Mouse (Mus musculus) heart, embryonic 16.5 days (tissue): Measurements from ENCODE around the gene Dydc2. TPM values are rescaled to one million over a fixed set of nuclear protein-coding genes. Genes with fewer than 3 reads are reported as not detected.

ENCODE experiments used
- ATAC-seq: fragments of 200-750 bp; cut with Nextera tagmentation; replicated peaks from 2 replicates; pipeline ENCODE4 v1.8.0; 2017; ENCODE audit warnings: moderate number of reproducible peaks; ENCODE audit not compliant: insufficient read depth, low FRiP score; ENCODE audit errors: extremely low read depth
- H3K27ac ChIP-seq: fragments of 300-500 bp; sonication (generic); 2 replicates; pipeline ENCODE4 v1.5.1; 2014; ENCODE audit warnings: mild to moderate bottlenecking, low read length, control low read depth, moderate library complexity
- H3K27me3 ChIP-seq: fragments of 300-500 bp; sonication (generic); 2 replicates; pipeline ENCODE4 v1.6.1; 2014; ENCODE audit warnings: low read length, mixed read lengths; ENCODE audit not compliant: control insufficient read depth, insufficient read depth
- H3K36me3 ChIP-seq: fragments of 300-500 bp; sonication (generic); 2 replicates; pipeline ENCODE4 v1.6.1; 2014; ENCODE audit not compliant: control insufficient read depth, insufficient read depth
- H3K4me1 ChIP-seq: fragments of 300-500 bp; sonication (generic); 2 replicates; pipeline ENCODE4 v1.6.1; 2014; ENCODE audit warnings: low read length, mixed read lengths; ENCODE audit not compliant: control insufficient read depth, insufficient read depth
- H3K4me2 ChIP-seq: fragments of 300-500 bp; sonication (generic); 2 replicates; pipeline ENCODE4 v1.6.1; 2014; ENCODE audit warnings: low read depth, mild to moderate bottlenecking, control low read depth, low read length
- H3K4me3 ChIP-seq: fragments of 300-500 bp; sonication (generic); 2 replicates; pipeline ENCODE4 v1.5.1; 2014; ENCODE audit warnings: mild to moderate bottlenecking, control low read depth, low read length
- H3K9ac ChIP-seq: fragments of 300-500 bp; sonication (generic); 2 replicates; pipeline ENCODE4 v1.6.1; 2014; ENCODE audit warnings: low read length, control low read depth
- H3K9me3 ChIP-seq: fragments of 300-500 bp; sonication (generic); replicated peaks from 2 replicates; pipeline ENCODE4 v1.6.1; 2016; ENCODE audit warnings: low read length; ENCODE audit not compliant: control insufficient read depth
- WGBS: fragments of 180-500 bp; shearing (Covaris S2); extraction: QIAGEN DNeasy Blood & Tissue Kit; methylation state at CpG from one replicate; pipeline ENCODE4 v1.1.7; 2014; 5-methylcytosine and 5-hydroxymethylcytosine counted together
- polyA plus RNA-seq: library from polyadenylated mRNA; unstranded; fragments of >200 nt; fragmentation: Nextera tagmentation; extraction: Ambion mirVana; gene quantifications from 2 replicates; pipeline ENCODE4 v1.2.1, GENCODE M21; 2015

Gene Dydc2
- polyA plus RNA-seq, 1 experiment from 2014 or later = 0.17 TPM

DNA sequence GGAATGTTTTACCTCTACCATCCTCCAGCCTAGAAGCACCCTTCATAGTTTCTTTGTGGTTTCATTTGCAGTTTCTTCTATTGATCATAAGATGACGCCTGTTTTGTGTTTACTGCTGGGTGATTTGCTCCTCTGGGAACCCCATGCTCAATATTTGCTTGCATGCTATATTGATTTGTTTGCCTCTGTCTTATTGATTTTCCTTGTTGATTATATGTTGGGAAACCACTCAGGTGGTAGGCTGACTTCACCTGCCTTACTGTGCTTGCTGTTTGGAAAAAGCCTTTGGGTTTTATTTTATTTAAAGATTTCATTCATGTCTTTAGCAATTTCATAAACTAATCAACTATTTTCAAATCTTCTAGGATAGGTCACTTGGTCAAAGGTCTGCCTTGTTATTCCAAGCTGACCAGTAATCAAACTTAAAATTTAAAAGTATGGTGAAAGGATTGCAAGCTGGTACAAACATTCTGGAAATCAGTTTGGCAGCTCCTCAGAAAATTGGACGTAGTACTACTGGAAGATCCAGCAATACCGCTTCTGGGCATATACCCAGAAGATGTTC is 27.4 kb upstream of the Dydc2 start:
- Histone ChIP-seq H3K9ac (no peak overlapping the region), H3K36me3 (no peaks in the 10 kb centered on the region), H3K27ac (no peak overlapping the region), H3K4me1 (no peaks in the 10 kb centered on the region), H3K4me2 (no peak overlapping the region), H3K9me3 (no peaks in the 10 kb centered on the region), H3K4me3 (no peak overlapping the region), H3K27me3 (no peaks in the 10 kb centered on the region)
- ATAC-seq = no peak
- WGBS = 92% methylated on average over 3 of the region's 3 CpGs

DNA sequence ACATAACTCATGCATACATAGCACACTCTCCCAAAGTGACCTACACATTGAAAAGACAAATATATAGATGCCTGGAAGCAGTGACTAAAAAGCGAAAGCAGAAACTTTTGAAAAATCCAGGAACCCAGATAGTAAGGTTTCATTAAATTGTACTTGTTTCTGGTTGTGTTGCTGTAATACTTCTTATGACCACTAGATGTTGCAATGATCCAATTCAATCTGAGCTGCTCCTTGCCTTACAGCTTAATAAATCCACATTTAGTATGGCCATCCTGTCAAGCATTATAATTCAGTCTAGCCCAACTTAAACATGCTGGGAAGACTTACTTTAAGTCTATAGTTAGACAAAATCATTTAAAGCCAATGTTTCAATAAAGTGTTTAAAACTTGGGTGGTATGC is 25.1 kb upstream of the Dydc2 start:
- Histone ChIP-seq H3K36me3 (no peaks in the 10 kb centered on the region), H3K9ac (no peak overlapping the region), H3K4me2 (no peak overlapping the region), H3K27ac (no peak overlapping the region), H3K9me3 (no peaks in the 10 kb centered on the region), H3K4me1 (no peaks in the 10 kb centered on the region), H3K27me3 (no peaks in the 10 kb centered on the region), H3K4me3 (no peak overlapping the region)
- 35% methylated on average over 1 of the region's 1 CpGs for WGBS
- ATAC-seq = no peak

- H3K27ac ChIP-seq = no peak overlapping the region
- no peak overlapping the region for H3K9ac ChIP-seq
- H3K4me3 ChIP-seq = no peak overlapping the region
- no peaks in the 10 kb centered on the region for H3K4me1 ChIP-seq
- H3K27me3 ChIP-seq = no peaks in the 10 kb centered on the region; the same call in 1 of the 2 replicates
- H3K36me3 ChIP-seq = no peaks in the 10 kb centered on the region
- no peaks in the 10 kb centered on the region for H3K9me3 ChIP-seq
- ATAC-seq = no peak
- WGBS = 37% methylated on average over 8 of the region's 8 CpGs
- no peak overlapping the region for H3K4me2 ChIP-seq
These were observed 21.8 kb upstream of the Dydc2 start for GRCm38 (mm10) chr14:41090777-41091176.

DNA sequence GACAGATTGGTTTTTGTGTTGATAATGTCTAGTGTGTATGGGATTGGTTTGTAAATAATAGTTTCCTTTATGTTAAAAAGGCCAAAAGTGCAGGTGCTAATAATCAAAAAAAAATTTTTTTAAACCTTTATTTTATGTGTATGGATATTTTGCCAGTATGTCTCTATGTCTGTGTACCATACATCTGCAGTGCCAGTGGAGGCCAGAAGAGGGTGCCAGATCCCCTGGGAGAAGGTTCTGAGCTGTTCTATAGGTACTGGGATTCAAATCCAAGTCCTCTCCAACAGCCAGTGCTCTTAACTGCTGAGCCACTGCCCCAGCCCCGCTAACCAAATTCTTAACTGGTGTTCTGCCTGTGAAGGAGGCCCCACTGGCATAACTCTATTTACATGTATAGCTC is 18.5 kb upstream of the Dydc2 start:
- Histone ChIP-seq H3K4me3 (no peak overlapping the region), H3K4me1 (no peaks in the 10 kb centered on the region), H3K36me3 (no peaks in the 10 kb centered on the region), H3K9ac (no peak overlapping the region), H3K27me3 (no peaks in the 10 kb centered on the region; the same call in 1 of the 2 replicates), H3K9me3 (no peaks in the 10 kb centered on the region), H3K4me2 (no peak overlapping the region), H3K27ac (no peak overlapping the region)
- no peak for ATAC-seq
- 92% methylated on average over 1 of the region's 1 CpGs for WGBS

DNA sequence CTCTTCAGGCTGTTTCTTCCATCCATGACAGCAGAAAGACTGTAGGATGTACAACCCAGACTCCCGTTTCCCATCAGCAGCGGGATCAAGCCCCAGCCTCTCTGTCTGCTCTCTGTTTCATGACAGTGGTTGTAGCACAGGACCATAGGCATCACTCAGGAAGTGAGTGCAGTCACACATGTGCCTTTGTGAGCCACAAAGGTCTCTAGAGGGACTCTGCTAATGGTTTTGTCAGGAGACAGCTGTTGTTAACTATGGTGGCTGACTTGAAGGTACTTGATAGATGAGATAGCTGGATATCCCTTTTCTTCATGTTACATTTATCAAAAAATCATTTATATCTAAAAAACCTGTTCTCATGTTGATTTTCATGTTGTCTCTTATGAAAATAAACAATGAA is 13.4 kb upstream of the Dydc2 start:
- no peaks in the 10 kb centered on the region; the same call in 1 of the 2 replicates for H3K27me3 ChIP-seq
- H3K36me3 ChIP-seq = no peaks in the 10 kb centered on the region
- no peak overlapping the region for H3K27ac ChIP-seq
- H3K4me2 ChIP-seq = no peak overlapping the region
- 81% methylated on average over 2 of the region's 2 CpGs for WGBS
- no peak overlapping the region for H3K4me3 ChIP-seq
- ATAC-seq = no peak
- no peak overlapping the region for H3K9ac ChIP-seq
- H3K9me3 ChIP-seq = no peaks in the 10 kb centered on the region
- no peaks in the 10 kb centered on the region for H3K4me1 ChIP-seq

GRCm38 (mm10) chr14:41072944-41073275 is 3.9 kb upstream of the Dydc2 start:
- no peak overlapping the region for H3K27ac ChIP-seq
- H3K27me3 ChIP-seq = no peaks in the 10 kb centered on the region
- no peaks in the 10 kb centered on the region for H3K36me3 ChIP-seq
- peak overlapping the region; percentile 62 for H3K4me2 ChIP-seq
- peak overlapping the region; percentile 55 for H3K4me3 ChIP-seq
- no peaks in the 10 kb centered on the region for H3K4me1 ChIP-seq
- WGBS = 2% methylated on average over 8 of the region's 8 CpGs
- H3K9ac ChIP-seq = no peak overlapping the region
- no peak for ATAC-seq
- H3K9me3 ChIP-seq = no peaks in the 10 kb centered on the region

GRCm38 (mm10) chr14:41072229-41072943 is 3.4 kb upstream of the Dydc2 start, which contains the start of gene Dydc1:
Gene Dydc1 (plus strand): TSS chr14:41072911.
- WGBS = 13% methylated on average over 23 of the region's 23 CpGs
- Histone ChIP-seq H3K27ac (no peak within 1 kb of the TSS), H3K27me3 (no peaks in the 10 kb centered on the region), H3K9me3 (no peaks in the 10 kb centered on the region), H3K4me1 (no peaks in the 10 kb centered on the region), H3K4me2 (peak within 1 kb of the TSS; percentile 62), H3K4me3 (peak within 1 kb of the TSS; percentile 55), H3K9ac (no peak within 1 kb of the TSS), H3K36me3 (no peaks in the 10 kb centered on the region)
- ATAC-seq = peak; percentile 65; the same call in 1 of the 2 replicates

GRCm38 (mm10) chr14:41070343-41070742 is 1.3 kb upstream of the Dydc2 start:
- 66% methylated on average over 3 of the region's 3 CpGs for WGBS
- Histone ChIP-seq H3K27ac (no peak overlapping the region), H3K4me1 (no peaks in the 10 kb centered on the region), H3K4me2 (no peak overlapping the region), H3K36me3 (no peaks in the 10 kb centered on the region), H3K9ac (no peak overlapping the region), H3K9me3 (no peaks in the 10 kb centered on the region), H3K4me3 (no peak overlapping the region), H3K27me3 (no peaks in the 10 kb centered on the region)
- no peak for ATAC-seq

DNA sequence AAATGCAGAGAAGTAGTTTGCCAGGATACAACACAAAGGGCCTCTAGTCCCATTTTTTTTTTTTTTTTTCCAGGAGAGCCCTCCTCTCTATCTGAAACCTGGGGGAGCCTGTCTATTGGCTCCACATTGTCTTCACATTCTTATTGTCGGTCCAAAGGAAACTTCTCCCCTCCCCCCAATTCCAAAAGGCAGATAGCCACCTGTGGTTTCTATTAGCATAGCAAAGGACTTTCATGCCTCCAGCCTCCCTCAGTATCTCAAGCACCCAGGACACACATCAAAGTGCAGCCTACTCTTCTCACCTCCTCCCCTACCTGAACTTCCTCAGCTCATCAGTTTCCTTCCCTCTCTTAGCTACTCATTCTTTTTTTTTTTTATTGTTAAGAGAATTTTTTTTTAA is 2.6 kb downstream of the Dydc2 start:
- 31% methylated on average over 1 of the region's 1 CpGs for WGBS
- Histone ChIP-seq H3K27me3 (no peaks in the 10 kb centered on the region), H3K4me1 (peaks cover 5% of the 10 kb centered on the region; the same call in 1 of the 2 replicates), H3K36me3 (no peaks in the 10 kb centered on the region), H3K4me2 (no peak overlapping the region), H3K4me3 (no peak overlapping the region), H3K9ac (no peak overlapping the region), H3K9me3 (no peaks in the 10 kb centered on the region), H3K27ac (no peak overlapping the region)
- no peak for ATAC-seq
